Mouse (Mus musculus): Measurements from ENCODE around the gene Ddx1.
A peak's percentile ranks its signal among the peaks of the same experiment; 100 is the strongest.

Ddx1 gene

GRCm38 (mm10) chr12:13248691-13249572, at the start of gene Ddx1:
TSS of gene Ddx1 (minus strand) at chr12:13249213.
- DNase-seq, result peak; percentile 78 to 86

GRCm38 (mm10) chr12:13293421-13293881, 44.4 kb upstream of the Ddx1 start:
- DNase-seq, result no peak

GRCm38 (mm10) chr12:13291453-13291852, 42.4 kb upstream of the Ddx1 start:
- DNase-seq, result no peak

GRCm38 (mm10) chr12:13269570-13270390, 20.8 kb upstream of the Ddx1 start:
- no peak for DNase-seq

- peak; percentile 91 to 93 for DNase-seq
Observed at GRCm38 (mm10) chr12:13268826-13269449, 19.9 kb upstream of the Ddx1 start, which contains the start of gene Nbas. TSS of gene Nbas (plus strand) at chr12:13269133.

GRCm38 (mm10) chr12:13268412-13268811, 19.4 kb upstream of the Ddx1 start:
- no peak for DNase-seq

- DNase-seq, result no peak
Observed at GRCm38 (mm10) chr12:13255701-13256100, 6.7 kb upstream of the Ddx1 start.

- DNase-seq, result no peak
Observed at GRCm38 (mm10) chr12:13255068-13255467, 6.1 kb upstream of the Ddx1 start.

GRCm38 (mm10) chr12:13249573-13249919, 533 bp upstream of the Ddx1 start:
- DNase-seq, result no peak

GRCm38 (mm10) chr12:13242453-13242852, 6.6 kb downstream of the Ddx1 start:
- no peak for DNase-seq

GRCm38 (mm10) chr12:13218101-13218514, 30.9 kb downstream of the Ddx1 start:
- DNase-seq, result no peak

GRCm38 (mm10) chr12:13217568-13217967, 31.4 kb downstream of the Ddx1 start:
- DNase-seq, result no peak

- no peak for DNase-seq
Observed at GRCm38 (mm10) chr12:13216501-13217103, 32.4 kb downstream of the Ddx1 start.

GRCm38 (mm10) chr12:13214345-13215278, 34.4 kb downstream of the Ddx1 start:
- DNase-seq, result peak; percentile 84 to 88

GRCm38 (mm10) chr12:13211746-13212482, 37.1 kb downstream of the Ddx1 start:
- DNase-seq, result peak; percentile 79 to 80

- DNase-seq, result no peak
Observed at GRCm38 (mm10) chr12:13209692-13210377, 39.2 kb downstream of the Ddx1 start.

GRCm38 (mm10) chr12:13208983-13209451, 40.0 kb downstream of the Ddx1 start:
- peak; percentile 58 to 75 for DNase-seq

- no peak for DNase-seq
Observed at GRCm38 (mm10) chr12:13208517-13208916, 40.5 kb downstream of the Ddx1 start.

GRCm38 (mm10) chr12:13207099-13207498, 41.9 kb downstream of the Ddx1 start:
- peak in 1 of 2 experiments; percentile 44 for DNase-seq

GRCm38 (mm10) chr12:13205733-13206132, 43.3 kb downstream of the Ddx1 start:
- DNase-seq, result no peak

Data from kidney, postnatal 25 days (tissue).